Mouse (Mus musculus) Patski (cell line): Measurements from ENCODE around the gene Abcc5. TPM values are rescaled to one million over a fixed set of nuclear protein-coding genes. Genes with fewer than 3 reads are reported as not detected.
"Not testable (repeated sequence)": the region's sequence is repeated elsewhere in the genome, so short reads cannot be mapped to it uniquely, and the experiment has no call there.

ENCODE experiments used
- ATAC-seq: fragments of 100-300 bp; one replicate; pipeline ENCODE4 v1.8.0; 2021
- CTCF ChIA-PET: fragments of 350-600 bp; sonication (Branson Sonifier 250); formaldehyde crosslinking; loops from one replicate; lab custom pipeline; 2022; ENCODE audit warnings: inconsistent platforms; lab: Charles Lee
- POLR2A ChIA-PET: fragments of 350-600 bp; sonication (Branson Sonifier 250); formaldehyde crosslinking; loops from one replicate; lab custom pipeline; 2022; ENCODE audit warnings: antibody characterized with exemption, inconsistent platforms; lab: Charles Lee
- DNase-seq: peaks from one replicate; pipeline ENCODE4 v3.0.0-alpha.2; 2011; ENCODE audit warnings: low read depth, low spot score
- H3K27me3 ChIP-seq: fragments of 371-371 bp; one replicate; pipeline ENCODE4 v1.5.1; 2021
- CTCF ChIP-seq: fragments of 100-300 bp; IDR thresholded peaks from one replicate; pipeline ENCODE4 v1.5.1; 2021
- in situ Hi-C: fragments of 300-500 bp; cut with MboI; formaldehyde crosslinking; loops from 3 replicates; pipeline ENCODE4 v1.11.1; 2018; ENCODE audit warnings: low pct_unique_long_range_greater_than_20kb, mixed read lengths
- polyA plus RNA-seq: library from polyadenylated mRNA; unstranded; gene quantifications from one replicate; pipeline ENCODE4 v1.2.3, GENCODE M21; 2021

Abcc5 gene
- polyA plus RNA-seq, 1 experiment from 2014 or later, result 60.2 TPM

GRCm38 (mm10) chr16:20451774-20452173 is 25.6 kb upstream of the Abcc5 start:
- CTCF ChIA-PET, result interaction anchor here (1.3 kb wide), 1 partner anchor 26 kb away, joined by 3 read pairs; no protein-coding TSS in a partner anchor
- no peak for TF ChIP-seq CTCF
- in situ Hi-C loops, result no loop called here

GRCm38 (mm10) chr16:20445871-20446270 is 19.7 kb upstream of the Abcc5 start:
- in situ Hi-C loops, result no loop called here
- POLR2A ChIA-PET, result no interaction called here
- ATAC-seq, result peak; percentile 69
- H3K27me3 ChIP-seq, result no peaks in the 10 kb centered on the region
- no peak for TF ChIP-seq CTCF
- CTCF ChIA-PET, result no interaction called here
- no peak for DNase-seq

More at GRCm38 (mm10) chr16:20451774-20452173, 25.6 kb upstream of the Abcc5 start:
- no peaks in the 10 kb centered on the region for H3K27me3 ChIP-seq
- ATAC-seq (no peak), DNase-seq (no peak)
- POLR2A ChIA-PET, result no interaction called here

- ChIA-PET CTCF (no interaction called here), POLR2A (interaction anchor here (0.6 kb wide), 1 partner anchor 79 kb away, joined by 3 read pairs; no protein-coding TSS in a partner anchor)
- H3K27me3 ChIP-seq, result no peaks in the 10 kb centered on the region
- in situ Hi-C loops, result no loop called here
- no peak for ATAC-seq
- no peak for DNase-seq
- TF ChIP-seq CTCF, result no peak
Observed at GRCm38 (mm10) chr16:20444831-20445388, 18.7 kb upstream of the Abcc5 start.

GRCm38 (mm10) chr16:20442871-20443270 is 16.7 kb upstream of the Abcc5 start:
- CTCF ChIA-PET, result no interaction called here
- no peak for TF ChIP-seq CTCF
- no peak for ATAC-seq
- in situ Hi-C loops, result no loop called here
- POLR2A ChIA-PET, result no interaction called here
- DNase-seq, result no peak
- no peaks in the 10 kb centered on the region for H3K27me3 ChIP-seq

GRCm38 (mm10) chr16:20438673-20439415 is 12.7 kb upstream of the Abcc5 start:
- CTCF ChIA-PET, result interaction anchor here (1.4 kb wide), 1 partner anchor 12 kb away, joined by 7 read pairs; the partner anchor contains the start of gene Abcc5
- in situ Hi-C loops, result no loop called here
- no peak for TF ChIP-seq CTCF
- DNase-seq (no peak), ATAC-seq (no peak)
- no peaks in the 10 kb centered on the region for H3K27me3 ChIP-seq
- POLR2A ChIA-PET, result no interaction called here

- CTCF ChIA-PET, in situ Hi-C loops, DNase-seq, ATAC-seq, H3K27me3 ChIP-seq, POLR2A ChIA-PET: not testable (repeated sequence)
Observed at GRCm38 (mm10) chr16:20438046-20438445, 11.9 kb upstream of the Abcc5 start.

- no peak for TF ChIP-seq CTCF
- ATAC-seq (no peak), DNase-seq (no peak)
- CTCF ChIA-PET, result no interaction called here
- POLR2A ChIA-PET, result no interaction called here
- no peaks in the 10 kb centered on the region for H3K27me3 ChIP-seq
- in situ Hi-C loops, result no loop called here
Observed at GRCm38 (mm10) chr16:20436281-20436680, 10.1 kb upstream of the Abcc5 start.

GRCm38 (mm10) chr16:20429328-20429727 is 3.1 kb upstream of the Abcc5 start:
- DNase-seq (peak; percentile 6), ATAC-seq (no peak)
- no peaks in the 10 kb centered on the region for H3K27me3 ChIP-seq
- ChIA-PET POLR2A (interaction anchor here (0.6 kb wide), 1 partner anchor 127 kb away, joined by 3 read pairs; the partner anchor contains the start of gene Parl), CTCF (no interaction called here)
- TF ChIP-seq CTCF, result no peak
- in situ Hi-C loops, result no loop called here

GRCm38 (mm10) chr16:20427566-20427965 is 1.4 kb upstream of the Abcc5 start:
- no peak for ATAC-seq
- TF ChIP-seq CTCF, result no peak
- CTCF ChIA-PET, result interaction anchor here (1.7 to 3.2 kb wide), 3 partner anchors 12 to 20 kb away, joined by 5 to 21 read pairs (median 7); no protein-coding TSS in a partner anchor
- in situ Hi-C loops, result no loop called here
- POLR2A ChIA-PET, result no interaction called here
- no peak for DNase-seq
- no peaks in the 10 kb centered on the region for H3K27me3 ChIP-seq

GRCm38 (mm10) chr16:20424719-20425650 is 1.2 kb downstream of the Abcc5 start:
- CTCF ChIA-PET, result interaction anchor here (1.0 to 4.0 kb wide), 9 partner anchors 10 to 161 kb away, joined by 3 to 21 read pairs (median 6); no protein-coding TSS in a partner anchor
- no peak for DNase-seq
- no peak for TF ChIP-seq CTCF
- ATAC-seq, result no peak
- POLR2A ChIA-PET, result interaction anchor here (0.8 kb wide), 1 partner anchor 17 kb away, joined by 3 read pairs; no protein-coding TSS in a partner anchor
- no peaks in the 10 kb centered on the region for H3K27me3 ChIP-seq
- in situ Hi-C loops, result no loop called here
